Mouse (Mus musculus): ENCODE measurements around the gene Irf2bp1.
A peak's percentile ranks its signal among the peaks of the same experiment; 100 is the strongest.

The Irf2bp1 gene

DNA sequence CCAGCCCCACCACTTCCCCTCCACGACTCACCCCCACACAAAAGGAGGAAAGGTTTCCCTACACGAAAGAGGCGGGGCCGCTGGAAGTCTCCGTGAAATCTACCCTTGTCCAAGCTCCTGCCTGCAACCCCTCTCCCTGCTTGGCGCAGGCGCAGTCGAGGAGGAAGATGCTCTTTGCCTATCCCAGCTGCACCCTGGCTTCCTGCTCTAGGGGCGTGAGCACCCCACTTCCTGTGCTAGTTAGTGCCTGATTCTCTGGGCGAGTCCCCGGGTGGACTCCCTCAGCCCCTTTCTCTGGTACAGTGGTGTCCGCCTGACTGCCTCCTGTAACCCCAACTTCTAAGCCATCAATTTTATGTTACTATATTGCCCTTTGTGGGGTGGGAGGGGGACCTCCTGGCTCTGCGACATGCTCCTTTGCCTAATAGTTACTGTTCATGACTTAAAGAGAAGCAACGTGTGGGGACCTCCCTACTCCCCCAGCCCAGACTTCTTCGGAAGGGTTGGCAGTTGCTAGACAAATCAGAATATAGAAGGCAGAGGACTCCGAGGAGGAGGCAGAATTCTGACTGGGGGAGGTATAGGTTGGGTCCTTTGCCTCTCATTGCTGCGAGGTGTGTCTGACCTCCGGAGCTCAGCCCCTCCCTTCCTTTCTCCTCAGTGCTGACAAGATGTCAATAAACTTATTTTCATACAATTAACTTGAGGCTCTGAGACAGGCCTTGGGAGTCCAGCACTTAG lies 2.6 kb upstream of the Irf2bp1 start:
- DNase-seq: peak; percentile 99

GRCm38 (mm10) chr7:19001807-19002085 lies 2.1 kb upstream of the Irf2bp1 start:
- DNase-seq: no peak

- no peak for DNase-seq
Observed at GRCm38 (mm10) chr7:19002115-19002514, 1.7 kb upstream of the Irf2bp1 start.

- DNase-seq: peak; percentile 99
Observed at GRCm38 (mm10) chr7:19002848-19003498, 871 bp upstream of the Irf2bp1 start.

DNA sequence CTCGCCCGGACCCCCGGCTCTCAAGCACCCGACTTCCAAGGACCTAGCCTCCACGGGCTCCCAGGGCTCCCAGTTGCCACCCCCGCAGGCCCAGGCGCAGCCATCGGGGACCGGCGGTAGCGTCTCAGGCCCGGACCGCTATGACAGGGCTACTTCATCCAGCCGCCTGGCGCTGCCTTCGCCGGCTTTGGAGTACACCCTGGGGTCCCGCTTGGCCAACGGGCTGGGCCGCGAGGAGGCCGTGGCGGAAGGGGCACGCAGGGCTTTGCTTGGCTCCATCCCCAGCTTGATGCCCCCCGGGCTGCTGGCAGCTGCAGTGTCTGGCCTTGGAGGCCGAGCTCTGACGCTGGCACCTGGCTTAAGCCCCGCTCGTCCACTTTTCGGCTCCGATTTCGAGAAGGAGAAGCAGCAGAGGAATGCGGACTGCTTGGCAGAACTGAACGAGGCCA lies 811 bp downstream of the Irf2bp1 start:
- peak; percentile 96 for DNase-seq

- DNase-seq: peak; percentile 95
Observed at GRCm38 (mm10) chr7:19005417-19006121, 1.7 kb downstream of the Irf2bp1 start.

GRCm38 (mm10) chr7:19006476-19006875 lies 2.6 kb downstream of the Irf2bp1 start:
- peak; percentile 97 for DNase-seq

- peak; percentile 93 for DNase-seq
Observed at GRCm38 (mm10) chr7:19007026-19007977, 3.5 kb downstream of the Irf2bp1 start.

DNA sequence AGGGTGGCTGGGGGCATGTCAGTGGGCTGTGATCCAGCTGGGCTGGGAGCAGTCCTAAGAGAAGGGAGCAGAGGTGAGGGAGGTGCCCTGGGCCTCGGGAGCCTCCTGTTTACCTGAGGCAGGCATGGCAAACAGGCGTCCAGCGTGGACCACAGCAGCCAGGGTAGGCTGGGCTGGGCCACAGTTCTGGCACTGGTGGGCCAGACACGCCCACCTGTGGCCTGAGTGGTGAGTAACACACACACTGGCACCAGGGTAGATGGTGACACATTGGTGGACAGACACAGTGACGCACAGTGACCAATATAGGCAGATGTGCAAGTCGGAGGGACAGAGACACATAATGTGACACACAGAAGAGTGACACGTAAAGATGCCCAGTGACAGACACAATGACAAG lies 6.7 kb downstream of the Irf2bp1 start:
- no peak for DNase-seq

DNA sequence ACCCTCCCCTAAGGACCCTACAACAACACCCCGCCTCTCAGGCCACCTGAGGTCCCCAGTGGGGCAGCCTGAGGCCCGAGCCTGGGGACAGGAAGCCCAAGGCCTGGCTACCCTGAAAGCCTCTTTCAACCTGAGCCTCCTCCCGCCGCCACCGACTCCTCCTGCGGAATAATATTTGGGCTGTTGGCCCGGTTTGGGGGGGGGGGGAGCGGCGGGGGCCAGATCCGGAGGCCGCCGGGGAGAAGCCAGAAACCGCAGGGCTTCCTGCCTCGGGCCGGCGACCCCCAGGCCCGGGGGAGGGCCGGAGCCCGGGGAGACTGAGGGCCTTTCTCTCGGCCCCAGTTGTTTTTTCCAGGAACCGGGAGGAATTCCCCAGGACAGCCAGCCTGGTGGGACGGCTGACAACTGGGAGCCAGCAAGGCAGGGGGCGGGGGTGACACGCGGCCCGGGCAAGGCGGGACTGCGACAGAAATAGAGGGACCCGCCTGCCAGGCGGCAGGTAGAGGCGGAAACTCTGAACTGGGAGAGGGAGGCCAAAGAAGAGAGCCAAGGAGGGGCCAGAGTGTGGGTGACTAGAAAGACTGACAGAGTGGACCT lies 8.3 kb downstream of the Irf2bp1 start:
- peak; percentile 95 for DNase-seq

- DNase-seq: no peak
Observed at GRCm38 (mm10) chr7:19012882-19013281, 9.0 kb downstream of the Irf2bp1 start.

DNA sequence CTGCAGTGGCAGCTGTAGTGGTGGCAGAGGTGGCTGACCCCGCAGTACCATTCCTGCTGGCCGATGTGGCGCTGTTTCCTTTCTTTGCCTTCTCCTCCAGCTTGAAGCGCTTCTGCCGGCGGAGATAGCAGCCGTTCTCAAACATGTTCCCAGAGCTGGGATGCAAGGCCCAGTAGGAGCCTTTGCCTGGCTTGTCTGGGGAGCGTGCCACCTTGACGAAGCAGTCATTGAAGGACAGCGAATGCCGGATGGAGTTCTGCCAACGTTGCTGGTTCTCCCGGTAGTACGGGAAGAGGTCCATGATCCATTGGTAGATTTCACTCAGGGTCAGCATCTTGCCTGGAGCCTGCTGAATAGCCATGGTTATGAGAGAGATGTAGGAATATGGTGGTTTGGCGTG lies 10.6 kb downstream of the Irf2bp1 start:
- no peak for DNase-seq

- DNase-seq: no peak
Observed at GRCm38 (mm10) chr7:19016042-19016441, 12.2 kb downstream of the Irf2bp1 start.

- DNase-seq: no peak
Observed at GRCm38 (mm10) chr7:19017909-19018308, 14.1 kb downstream of the Irf2bp1 start.

- DNase-seq: peak; percentile 91
Observed at GRCm38 (mm10) chr7:19021048-19021447, 17.2 kb downstream of the Irf2bp1 start.

- peak; percentile 90 for DNase-seq
Observed at GRCm38 (mm10) chr7:19022189-19022958, 18.5 kb downstream of the Irf2bp1 start.

GRCm38 (mm10) chr7:19023357-19023814 lies 19.5 kb downstream of the Irf2bp1 start, which contains the start of gene Foxa3:
Gene Foxa3, minus strand, starts transcription at chr7:19023538.
- DNase-seq: peak; percentile 97

DNA sequence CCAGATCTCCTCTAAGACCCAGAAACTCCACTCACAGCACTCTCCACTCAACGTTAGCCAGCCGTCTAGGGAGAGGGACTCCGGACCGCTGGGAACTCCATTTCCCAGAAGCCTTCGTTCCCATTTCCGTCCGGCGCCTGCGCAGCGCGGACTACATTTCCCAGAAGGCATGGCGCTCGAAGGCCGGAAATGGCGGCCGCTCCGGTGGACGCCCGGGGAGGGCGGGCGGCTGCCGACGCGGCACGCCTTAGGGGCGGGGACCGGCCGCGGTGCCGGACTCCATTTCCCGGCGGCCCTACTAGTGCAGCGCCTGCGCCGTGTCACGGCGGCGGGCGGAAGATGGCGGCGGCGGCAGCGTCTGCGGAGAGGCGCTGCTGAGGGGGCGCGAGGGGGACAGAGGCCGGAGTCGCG lies 20.3 kb downstream of the Irf2bp1 start, which contains the start of gene Sympk:
TSS of gene Sympk (plus strand) at position 282 of the 411 bp plus-strand sequence.
- DNase-seq: peak; percentile 99

GRCm38 (mm10) chr7:19024581-19025255 lies 20.9 kb downstream of the Irf2bp1 start:
- DNase-seq: no peak

GRCm38 (mm10) chr7:19028067-19028466 lies 24.2 kb downstream of the Irf2bp1 start:
- DNase-seq: no peak
